Mouse (Mus musculus): ENCODE data around the gene Alk. TPM values are rescaled to one million over a fixed set of nuclear protein-coding genes. Genes with fewer than 3 reads are reported as not detected.

The Alk gene
- polyA plus RNA-seq, 2 experiments = 0.02 to 0.03 TPM

GRCm38 (mm10) chr17:72268529-72268928, 335.9 kb downstream of the Alk start:
- no peak for TF ChIP-seq EP300 (IDR thresholded peaks at IDR 0.05; ENCODE audit: low read depth)
- TF ChIP-seq CTCF (IDR thresholded peaks at IDR 0.05; ENCODE audit: low read depth) = no peak
- no peak for ATAC-seq (ENCODE audit: insufficient read depth)
- WGBS (ENCODE audit: insufficient replicate concordance) = 61% methylated on average over 5 of the region's 5 CpGs
- no peaks in the 10 kb centered on the region for H3K36me3 ChIP-seq (replicated peaks; ENCODE audit: control insufficient read depth, insufficient read depth, low read depth)
- H3K9me3 ChIP-seq (ENCODE audit: control insufficient read depth, low read length) = no peaks in the 10 kb centered on the region
- no peaks in the 10 kb centered on the region for H3K27me3 ChIP-seq (ENCODE audit: control insufficient read depth, insufficient read depth, low read length)
- H3K4me1 ChIP-seq (replicated peaks; ENCODE audit: control insufficient read depth in 2 of 2, insufficient read depth in 2 of 2, low read length in 1 of 2) = no peaks in the 10 kb centered on the region
- no peak overlapping the region for H3K4me2 ChIP-seq (ENCODE audit: low read depth)
- H3K4me3 ChIP-seq (ENCODE audit: insufficient read depth in 1 of 2, low read depth in 2 of 2, low read length in 2 of 2) = no peak overlapping the region
- no peak for DNase-seq (ENCODE audit: low read depth in 3 of 3, low spot score in 3 of 3)
- H3K27ac ChIP-seq = no peak overlapping the region
- no peak overlapping the region for H3K9ac ChIP-seq (replicated peaks)

GRCm38 (mm10) chr17:72265171-72266022, 339.0 kb downstream of the Alk start:
- H3K36me3 ChIP-seq (replicated peaks; ENCODE audit: control insufficient read depth, insufficient read depth, low read depth) = no peaks in the 10 kb centered on the region
- no peak overlapping the region for H3K4me2 ChIP-seq (ENCODE audit: low read depth)
- no peaks in the 10 kb centered on the region for H3K27me3 ChIP-seq (ENCODE audit: control insufficient read depth, insufficient read depth, low read length)
- H3K27ac ChIP-seq = no peak overlapping the region
- H3K9me3 ChIP-seq (ENCODE audit: control insufficient read depth, low read length) = no peaks in the 10 kb centered on the region
- H3K4me1 ChIP-seq (replicated peaks; ENCODE audit: control insufficient read depth in 2 of 2, insufficient read depth in 2 of 2, low read length in 1 of 2) = no peaks in the 10 kb centered on the region
- WGBS (ENCODE audit: insufficient replicate concordance) = 67% methylated on average over 9 of the region's 9 CpGs
- no peak overlapping the region for H3K9ac ChIP-seq (replicated peaks)
- no peak overlapping the region for H3K4me3 ChIP-seq (ENCODE audit: insufficient read depth in 1 of 2, low read depth in 2 of 2, low read length in 2 of 2)
- no peak for TF ChIP-seq EP300 (IDR thresholded peaks at IDR 0.05; ENCODE audit: low read depth)
- no peak for TF ChIP-seq CTCF (IDR thresholded peaks at IDR 0.05; ENCODE audit: low read depth)
- no peak for ATAC-seq (ENCODE audit: insufficient read depth)
- no peak for DNase-seq (ENCODE audit: low read depth in 3 of 3, low spot score in 3 of 3)

- no peak for TF ChIP-seq CTCF (IDR thresholded peaks at IDR 0.05; ENCODE audit: low read depth)
- no peak for TF ChIP-seq EP300 (IDR thresholded peaks at IDR 0.05; ENCODE audit: low read depth)
- Histone ChIP-seq H3K27me3 (ENCODE audit: control insufficient read depth, insufficient read depth, low read length) (no peaks in the 10 kb centered on the region), H3K27ac (no peak overlapping the region), H3K9me3 (ENCODE audit: control insufficient read depth, low read length) (no peaks in the 10 kb centered on the region), H3K4me3 (ENCODE audit: insufficient read depth in 1 of 2, low read depth in 2 of 2, low read length in 2 of 2) (no peak overlapping the region), H3K4me1 (replicated peaks; ENCODE audit: control insufficient read depth in 2 of 2, insufficient read depth in 2 of 2, low read length in 1 of 2) (no peaks in the 10 kb centered on the region), H3K4me2 (ENCODE audit: low read depth) (no peak overlapping the region), H3K36me3 (replicated peaks; ENCODE audit: control insufficient read depth, insufficient read depth, low read depth) (no peaks in the 10 kb centered on the region), H3K9ac (replicated peaks) (no peak overlapping the region)
- no peak for DNase-seq (ENCODE audit: low read depth in 3 of 3, low spot score in 3 of 3)
- no peak for ATAC-seq (ENCODE audit: insufficient read depth)
- WGBS (ENCODE audit: insufficient replicate concordance) = 68% methylated on average over 5 of the region's 5 CpGs
Observed at GRCm38 (mm10) chr17:72253411-72253810, 351.0 kb downstream of the Alk start.

- DNase-seq (ENCODE audit: low read depth in 3 of 3, low spot score in 3 of 3) = no peak
- Histone ChIP-seq H3K4me3 (ENCODE audit: insufficient read depth in 1 of 2, low read depth in 2 of 2, low read length in 2 of 2) (no peak overlapping the region), H3K27me3 (ENCODE audit: control insufficient read depth, insufficient read depth, low read length) (no peaks in the 10 kb centered on the region), H3K9ac (replicated peaks) (no peak overlapping the region), H3K27ac (no peak overlapping the region), H3K9me3 (ENCODE audit: control insufficient read depth, low read length) (no peaks in the 10 kb centered on the region), H3K4me2 (ENCODE audit: low read depth) (no peak overlapping the region), H3K4me1 (replicated peaks; ENCODE audit: control insufficient read depth in 2 of 2, insufficient read depth in 2 of 2, low read length in 1 of 2) (no peaks in the 10 kb centered on the region), H3K36me3 (replicated peaks; ENCODE audit: control insufficient read depth, insufficient read depth, low read depth) (no peaks in the 10 kb centered on the region)
- no peak for ATAC-seq (ENCODE audit: insufficient read depth)
- 61% methylated on average over 4 of the region's 4 CpGs for WGBS (ENCODE audit: insufficient replicate concordance)
- TF ChIP-seq CTCF (IDR thresholded peaks at IDR 0.05; ENCODE audit: low read depth) (no peak), EP300 (IDR thresholded peaks at IDR 0.05; ENCODE audit: low read depth) (no peak)
Observed at GRCm38 (mm10) chr17:72251554-72251953, 352.9 kb downstream of the Alk start.

- no peak for DNase-seq (ENCODE audit: low read depth in 3 of 3, low spot score in 3 of 3)
- TF ChIP-seq CTCF (IDR thresholded peaks at IDR 0.05; ENCODE audit: low read depth) (no peak), EP300 (IDR thresholded peaks at IDR 0.05; ENCODE audit: low read depth) (no peak)
- Histone ChIP-seq H3K27me3 (ENCODE audit: control insufficient read depth, insufficient read depth, low read length) (no peaks in the 10 kb centered on the region), H3K36me3 (replicated peaks; ENCODE audit: control insufficient read depth, insufficient read depth, low read depth) (no peaks in the 10 kb centered on the region), H3K4me3 (ENCODE audit: insufficient read depth in 1 of 2, low read depth in 2 of 2, low read length in 2 of 2) (no peak overlapping the region), H3K4me2 (ENCODE audit: low read depth) (no peak overlapping the region), H3K9ac (replicated peaks) (no peak overlapping the region), H3K4me1 (replicated peaks; ENCODE audit: control insufficient read depth in 2 of 2, insufficient read depth in 2 of 2, low read length in 1 of 2) (no peaks in the 10 kb centered on the region), H3K9me3 (ENCODE audit: control insufficient read depth, low read length) (no peaks in the 10 kb centered on the region), H3K27ac (no peak overlapping the region)
- 58% methylated on average over 7 of the region's 7 CpGs for WGBS (ENCODE audit: insufficient replicate concordance)
- ATAC-seq (ENCODE audit: insufficient read depth) = no peak
Observed at GRCm38 (mm10) chr17:72250482-72251405, 353.7 kb downstream of the Alk start.

All from liver, embryonic 14.5 days (tissue).